25 mouse cellular contexts compared by ENCODE assay signal in the genomic region with DNA sequence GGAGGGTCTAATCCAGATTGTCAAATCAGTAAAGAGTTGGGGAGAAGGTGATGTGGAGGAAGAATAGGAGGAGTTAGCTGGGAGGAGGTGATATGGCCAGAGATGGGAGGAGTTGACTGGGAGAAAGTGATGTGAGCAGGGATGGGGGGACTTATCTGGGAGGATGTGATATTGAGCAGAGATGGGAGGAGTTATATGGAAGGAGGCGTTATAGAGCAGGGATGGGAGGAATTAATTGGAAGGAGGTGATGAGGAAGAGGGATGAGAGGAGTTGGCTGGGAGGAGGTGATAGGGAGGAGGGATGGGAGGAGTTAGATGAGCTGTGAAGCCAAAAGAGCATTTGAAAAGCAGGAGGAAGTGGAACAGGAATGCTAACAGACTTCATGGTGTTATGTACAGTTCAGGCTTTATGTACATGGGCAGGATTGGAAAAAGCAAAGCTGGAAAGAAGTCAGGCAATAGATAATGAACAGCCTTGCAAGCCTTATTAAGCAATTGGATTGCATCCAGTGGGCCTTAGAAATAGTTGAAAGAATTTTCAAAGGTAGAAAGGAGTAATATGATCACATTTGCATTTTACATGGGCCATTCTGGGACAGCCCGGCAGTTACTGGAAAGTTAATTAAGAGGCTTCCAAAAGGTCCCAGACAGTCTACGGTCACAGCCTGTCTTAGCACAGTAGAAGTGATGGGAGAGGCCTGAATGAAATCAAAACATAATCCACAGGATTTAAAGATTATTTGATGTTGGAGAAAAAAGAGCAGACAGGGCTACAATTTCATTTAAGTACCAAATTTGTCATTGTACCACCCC.
DNase-seq lines count a peak whose midpoint lies in the region; ATAC-seq and TF ChIP-seq lines count a peak whose summit lies in the region.
"Had no signal": no experiment of that assay in that cellular context is flagged by ENCODE, and none has a peak within 500 bp of the region (broad histone marks: within the 10 kb centered on the region; RNA-seq: fewer than 3 reads in every experiment).

No protein-coding gene starts in this region.

- H3K9me3 ChIP-seq in midbrain, embryonic 12.5 days, result no peaks in the 10 kb centered on the region
- H3K9me3 ChIP-seq in midbrain, embryonic 10.5 days (replicated peaks), result no peaks in the 10 kb centered on the region
- no peaks in the 10 kb centered on the region for H3K9me3 ChIP-seq in forebrain, embryonic 14.5 days (replicated peaks; ENCODE audit: control insufficient read depth, low read length)
- H3K9me3 ChIP-seq in hindbrain, postnatal 0 days (ENCODE audit: low read length), result no peaks in the 10 kb centered on the region
- no peaks in the 10 kb centered on the region for H3K9me3 ChIP-seq in limb, embryonic 10.5 days (replicated peaks)
- H3K9me3 ChIP-seq: heart, embryonic 13.5 days; limb, embryonic 15.5 days; megakaryocyte, embryonic 14.5 days had no signal

- no peak for TF ChIP-seq POLR2A in brain, embryonic 14.5 days (IDR thresholded peaks at IDR 0.05; ENCODE audit: borderline replicate concordance, extremely low read depth, insufficient read depth, insufficient read length, poor library complexity, severe bottlenecking)

- no peak overlapping the region for H3K4me3 ChIP-seq in midbrain, embryonic 12.5 days
- H3K4me3 ChIP-seq in midbrain, embryonic 10.5 days, result no peak overlapping the region
- H3K4me3 ChIP-seq in forebrain, embryonic 14.5 days (ENCODE audit: low read depth, low read length), result no peak overlapping the region
- H3K4me3 ChIP-seq in hindbrain, postnatal 0 days (ENCODE audit: low read length), result no peak overlapping the region
- no peak overlapping the region for H3K4me3 ChIP-seq in limb, embryonic 10.5 days
- H3K4me3 ChIP-seq: heart, embryonic 13.5 days; left cerebral cortex, adult 2 months; limb, embryonic 15.5 days; megakaryocyte, embryonic 14.5 days had no signal

- H3K36me3 ChIP-seq in midbrain, embryonic 12.5 days, result no peaks in the 10 kb centered on the region
- no peaks in the 10 kb centered on the region for H3K36me3 ChIP-seq in midbrain, embryonic 10.5 days
- H3K36me3 ChIP-seq in forebrain, embryonic 14.5 days (ENCODE audit: control insufficient read depth, insufficient read depth, low read length), result no peaks in the 10 kb centered on the region
- no peaks in the 10 kb centered on the region for H3K36me3 ChIP-seq in hindbrain, postnatal 0 days (ENCODE audit: insufficient read depth, low read length)
- H3K36me3 ChIP-seq in limb, embryonic 10.5 days, result no peaks in the 10 kb centered on the region
- H3K36me3 ChIP-seq: heart, embryonic 13.5 days; limb, embryonic 15.5 days had no signal

- peak; percentile 44; the same call in 1 of the 2 replicates for ATAC-seq in midbrain, embryonic 12.5 days (ENCODE audit: low FRiP score, low read depth)
- ATAC-seq in forebrain, embryonic 14.5 days, result peak; percentile 92
- no peak for ATAC-seq in hindbrain, postnatal 0 days
- ATAC-seq: inflammation-experienced regulatory T-cells, adult 6 months had no signal

- no peak overlapping the region for H3K9ac ChIP-seq in midbrain, embryonic 12.5 days (replicated peaks)
- no peak overlapping the region for H3K9ac ChIP-seq in forebrain, embryonic 14.5 days (ENCODE audit: low read length)
- H3K9ac ChIP-seq in hindbrain, postnatal 0 days (replicated peaks; ENCODE audit: low read length), result no peak overlapping the region
- H3K9ac ChIP-seq: heart, embryonic 13.5 days; limb, embryonic 15.5 days; liver, embryonic 14.5 days; lung, embryonic 14.5 days had no signal

- no peak overlapping the region for H3K4me2 ChIP-seq in midbrain, embryonic 12.5 days (replicated peaks)
- H3K4me2 ChIP-seq in forebrain, embryonic 14.5 days (ENCODE audit: low read length), result no peak overlapping the region
- H3K4me2 ChIP-seq in hindbrain, postnatal 0 days (ENCODE audit: low read depth, low read length), result no peak overlapping the region
- H3K4me2 ChIP-seq: heart, embryonic 13.5 days; limb, embryonic 15.5 days; lung, embryonic 14.5 days had no signal

- H3K27ac ChIP-seq in midbrain, embryonic 12.5 days (replicated peaks), result no peak overlapping the region
- no peak overlapping the region for H3K27ac ChIP-seq in midbrain, embryonic 10.5 days (replicated peaks)
- H3K27ac ChIP-seq in forebrain, embryonic 14.5 days (ENCODE audit: low read depth, low read length), result no peak overlapping the region; the same call in 1 of the 2 replicates
- no peak overlapping the region for H3K27ac ChIP-seq in hindbrain, postnatal 0 days
- no peak overlapping the region for H3K27ac ChIP-seq in limb, embryonic 10.5 days
- H3K27ac ChIP-seq: heart, embryonic 13.5 days; left cerebral cortex, adult 2 months; limb, embryonic 15.5 days; liver, embryonic 14.5 days had no signal

- intact Hi-C loops in heart, postnatal 25 days (cut with DNase I), result no loop called here

- WGBS in midbrain, embryonic 12.5 days, result 79% methylated on average over 3 of the region's 3 CpGs
- WGBS in midbrain, embryonic 10.5 days, result 87% methylated on average over 3 of the region's 3 CpGs
- WGBS in forebrain, embryonic 14.5 days, result 14% methylated on average over 3 of the region's 3 CpGs
- 49% methylated on average over 3 of the region's 3 CpGs for WGBS in hindbrain, postnatal 0 days
- WGBS in limb, embryonic 10.5 days, result 80% methylated on average over 3 of the region's 3 CpGs

- H3K27me3 ChIP-seq in midbrain, embryonic 12.5 days, result no peaks in the 10 kb centered on the region
- no peaks in the 10 kb centered on the region for H3K27me3 ChIP-seq in midbrain, embryonic 10.5 days (ENCODE audit: low read depth, poor library complexity, severe bottlenecking)
- no peaks in the 10 kb centered on the region for H3K27me3 ChIP-seq in forebrain, embryonic 14.5 days (replicated peaks; ENCODE audit: control insufficient read depth, insufficient read depth, low read length)
- H3K27me3 ChIP-seq in hindbrain, postnatal 0 days (ENCODE audit: insufficient read depth, low read length), result no peaks in the 10 kb centered on the region
- H3K27me3 ChIP-seq in limb, embryonic 10.5 days (ENCODE audit: low read depth, poor library complexity, severe bottlenecking), result no peaks in the 10 kb centered on the region
- H3K27me3 ChIP-seq: heart, embryonic 13.5 days; limb, embryonic 15.5 days; megakaryocyte, embryonic 14.5 days had no signal

- no peaks in the 10 kb centered on the region for H3K4me1 ChIP-seq in midbrain, embryonic 12.5 days
- H3K4me1 ChIP-seq in midbrain, embryonic 10.5 days, result no peaks in the 10 kb centered on the region
- H3K4me1 ChIP-seq in forebrain, embryonic 14.5 days (ENCODE audit: control insufficient read depth, insufficient read depth, low read length), result 0 out of 2 replicates have a peak, but pooled peaks cover 2% of the 10 kb centered on the region
- no peaks in the 10 kb centered on the region for H3K4me1 ChIP-seq in hindbrain, postnatal 0 days (ENCODE audit: insufficient read depth, low read length)
- H3K4me1 ChIP-seq in limb, embryonic 10.5 days, result no peaks in the 10 kb centered on the region
- H3K4me1 ChIP-seq: heart, embryonic 13.5 days; limb, embryonic 15.5 days; megakaryocyte, embryonic 14.5 days had no signal

- no peak for DNase-seq in midbrain, embryonic 10.5 days (ENCODE audit: low spot score)
- peak; percentile 90 for DNase-seq in brain, embryonic 14.5 days (ENCODE audit: low read depth)
- DNase-seq in forebrain, embryonic 14.5 days (ENCODE audit: low spot score), result peak; percentile 84
- DNase-seq in hindbrain, postnatal 0 days (ENCODE audit: low spot score), result peak; percentile 6
- DNase-seq in heart, postnatal 25 days (ENCODE audit: low spot score), result no peak
- DNase-seq in limb, embryonic 10.5 days (ENCODE audit: low spot score), result no peak
- DNase-seq: adrenal gland, postnatal 14 days; cerebellum, adult 9-10 months; gastrocnemius, postnatal 14 days; heart, adult 18-20 months; heart, postnatal 14 days; kidney, adult 18-20 months; kidney, postnatal 4 days; layer of hippocampus, adult 9-11 months; lung, embryonic 14.5 days; lung, postnatal 36 days; thymus, adult 2 months; thymus, postnatal 4 days had no signal

- no peak for TF ChIP-seq CTCF in brain, embryonic 14.5 days (IDR thresholded peaks at IDR 0.05; ENCODE audit: borderline replicate concordance, extremely low read depth, insufficient read depth, insufficient read length)
- TF ChIP-seq CTCF in hindbrain, postnatal 0 days (IDR thresholded peaks at IDR 0.05; ENCODE audit: low read depth), result no peak

Comparison
In these comparisons a context has a peak if more than half of its experiments do, and no peak if none do; other contexts are left out.
1. DNase-seq: peak in brain, embryonic 14.5 days (single experiment), forebrain, embryonic 14.5 days (single experiment) and hindbrain, postnatal 0 days (single experiment); none in midbrain, embryonic 10.5 days (single experiment), heart, postnatal 25 days (single experiment) and limb, embryonic 10.5 days (single experiment).